Mouse (Mus musculus): ENCODE measurements around the gene Top3a. TPM values are rescaled to one million over a fixed set of nuclear protein-coding genes. Genes with fewer than 3 reads are reported as not detected.

Gene Top3a
- total RNA-seq, 2 experiments from 2014 or later: 3.7 to 5.0 TPM

- no peak for DNase-seq (ENCODE audit: low spot score)
Observed at GRCm38 (mm10) chr11:60712639-60713255, 64.4 kb downstream of the Top3a start.

- DNase-seq (ENCODE audit: low spot score): no peak
Observed at GRCm38 (mm10) chr11:60712040-60712439, 65.1 kb downstream of the Top3a start.

- DNase-seq (ENCODE audit: low spot score): no peak
Observed at GRCm38 (mm10) chr11:60711218-60711617, 65.9 kb downstream of the Top3a start.

- DNase-seq (ENCODE audit: low spot score): peak; percentile 0
Observed at GRCm38 (mm10) chr11:60709481-60710465, 67.4 kb downstream of the Top3a start.

- DNase-seq (ENCODE audit: low spot score): peak; percentile 1
Observed at GRCm38 (mm10) chr11:60708631-60709030, 68.5 kb downstream of the Top3a start.

- peak; percentile 96 for DNase-seq (ENCODE audit: low spot score)
Observed at GRCm38 (mm10) chr11:60707672-60708071, 69.5 kb downstream of the Top3a start.

- peak; percentile 2 for DNase-seq (ENCODE audit: low spot score)
Observed at GRCm38 (mm10) chr11:60706696-60707480, 70.3 kb downstream of the Top3a start.

GRCm38 (mm10) chr11:60706076-60706475 lies 71.1 kb downstream of the Top3a start:
- peak; percentile 8 for DNase-seq (ENCODE audit: low spot score)

GRCm38 (mm10) chr11:60705255-60705654 lies 71.9 kb downstream of the Top3a start:
- DNase-seq (ENCODE audit: low spot score): peak; percentile 0

- peak; percentile 0 for DNase-seq (ENCODE audit: low spot score)
Observed at GRCm38 (mm10) chr11:60704023-60704880, 72.9 kb downstream of the Top3a start.

- peak; percentile 29 for DNase-seq (ENCODE audit: low spot score)
Observed at GRCm38 (mm10) chr11:60703131-60703530, 74.0 kb downstream of the Top3a start.

- peak; percentile 0 for DNase-seq (ENCODE audit: low spot score)
Observed at GRCm38 (mm10) chr11:60701611-60702010, 75.6 kb downstream of the Top3a start.

GRCm38 (mm10) chr11:60700320-60701185 lies 76.6 kb downstream of the Top3a start:
- DNase-seq (ENCODE audit: low spot score): peak; percentile 1

GRCm38 (mm10) chr11:60699524-60700075 lies 77.6 kb downstream of the Top3a start, which contains the start of gene Llgl1:
Gene Llgl1, plus strand, starts transcription at chr11:60699723.
- DNase-seq (ENCODE audit: low spot score): peak; percentile 75

- DNase-seq (ENCODE audit: low spot score): peak; percentile 65
Observed at GRCm38 (mm10) chr11:60698806-60699523, 78.2 kb downstream of the Top3a start.

GRCm38 (mm10) chr11:60697561-60697960 lies 79.6 kb downstream of the Top3a start:
- DNase-seq (ENCODE audit: low spot score): peak; percentile 8

- DNase-seq (ENCODE audit: low spot score): no peak
Observed at GRCm38 (mm10) chr11:60696165-60696564, 81.0 kb downstream of the Top3a start.

Data from gastrocnemius, adult 18-20 months (tissue).